Mouse (Mus musculus): ENCODE data around the gene Spi1. TPM values are rescaled to one million over a fixed set of nuclear protein-coding genes. Genes with fewer than 3 reads are reported as not detected.
"Not testable (repeated sequence)": the region's sequence is repeated elsewhere in the genome, so short reads cannot be mapped to it uniquely, and the experiment has no call there.

Spi1 gene
- polyA plus RNA-seq (2015; fragmentation: Nextera tagmentation; extraction: Ambion mirVana), result 1.7 and 1.9 TPM in 2 replicates

- ATAC-seq, result no peak
- WGBS, result 86% methylated on average over 13 of the region's 13 CpGs
- H3K9me3 ChIP-seq (ENCODE audit: control insufficient read depth, low read length), result no peaks in the 10 kb centered on the region
- H3K4me1 ChIP-seq (replicated peaks; ENCODE audit: control insufficient read depth, insufficient read depth, low read length), result peaks cover 8% of the 10 kb centered on the region
- no peak within 1 kb of the TSS for H3K4me2 ChIP-seq (ENCODE audit: low read length)
- H3K27ac ChIP-seq (ENCODE audit: low read length), result no peak within 1 kb of the TSS
- no peaks in the 10 kb centered on the region for H3K36me3 ChIP-seq (ENCODE audit: control insufficient read depth, insufficient read depth)
- no peak within 1 kb of the TSS for H3K9ac ChIP-seq (replicated peaks; ENCODE audit: low read depth, low read length)
- H3K27me3 ChIP-seq (replicated peaks; ENCODE audit: control insufficient read depth, insufficient read depth, low read length), result no peaks in the 10 kb centered on the region
- H3K4me3 ChIP-seq (replicated peaks; ENCODE audit: low read length), result no peak within 1 kb of the TSS
Observed at GRCm38 (mm10) chr2:91081775-91082695, at the start of gene Spi1. Gene Spi1 (plus strand): TSS chr2:91082390.

GRCm38 (mm10) chr2:91033000-91033399 lies 49.2 kb upstream of the Spi1 start:
- Histone ChIP-seq H3K27me3 (replicated peaks; ENCODE audit: control insufficient read depth, insufficient read depth, low read length) (no peaks in the 10 kb centered on the region), H3K36me3 (ENCODE audit: control insufficient read depth, insufficient read depth) (no peaks in the 10 kb centered on the region), H3K4me1 (replicated peaks; ENCODE audit: control insufficient read depth, insufficient read depth, low read length) (no peaks in the 10 kb centered on the region), H3K4me3 (replicated peaks; ENCODE audit: low read length) (no peak overlapping the region), H3K27ac (ENCODE audit: low read length) (no peak overlapping the region), H3K9me3 (ENCODE audit: control insufficient read depth, low read length) (no peaks in the 10 kb centered on the region), H3K4me2 (ENCODE audit: low read length) (no peak overlapping the region), H3K9ac (replicated peaks; ENCODE audit: low read depth, low read length) (no peak overlapping the region)
- no peak for ATAC-seq
- WGBS, result 22% methylated on average over 3 of the region's 3 CpGs

DNA sequence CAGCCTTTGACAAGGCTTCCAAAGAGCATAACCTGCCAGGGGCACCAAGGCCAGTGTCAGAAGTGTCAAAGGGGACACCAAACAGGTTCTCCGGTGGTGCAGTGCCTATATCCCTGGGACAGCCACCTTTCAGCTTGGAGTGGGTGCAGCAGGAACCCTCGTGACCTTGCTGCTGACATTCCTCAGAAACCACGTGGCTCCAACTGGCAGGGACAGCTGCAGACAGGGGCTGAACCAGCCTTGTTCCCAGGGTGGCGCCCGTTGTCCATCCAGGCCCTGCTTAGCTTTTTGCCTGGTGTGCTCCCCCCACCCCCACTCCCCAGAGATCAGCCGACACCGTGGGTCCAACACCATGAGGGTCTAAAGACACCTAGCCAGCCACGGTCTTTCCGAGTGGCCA lies 46.8 kb upstream of the Spi1 start, which contains the start of gene Rapsn:
Gene Rapsn (plus strand): TSS at position 236 of the 400 bp plus-strand sequence.
- no peak for ATAC-seq
- WGBS, result 79% methylated on average over 9 of the region's 9 CpGs

DNA sequence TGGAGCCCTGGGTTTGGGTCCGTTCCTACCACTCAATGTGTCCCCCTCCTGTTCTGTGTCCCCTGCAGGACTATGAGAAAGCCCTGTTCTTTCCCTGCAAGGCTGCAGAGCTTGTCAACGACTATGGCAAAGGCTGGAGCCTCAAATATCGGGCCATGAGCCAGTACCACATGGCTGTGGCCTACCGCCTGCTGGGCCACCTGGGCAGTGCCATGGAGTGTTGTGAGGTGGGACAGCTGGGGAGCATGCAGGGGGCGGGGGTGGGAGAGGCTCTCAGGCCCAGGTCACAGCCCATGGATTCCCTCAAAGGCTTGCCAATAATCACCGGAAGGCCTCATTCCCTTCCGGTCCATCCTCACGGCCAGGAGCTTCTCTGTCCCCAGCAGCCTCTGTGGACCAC lies 40.4 kb upstream of the Spi1 start:
- H3K4me2 ChIP-seq (ENCODE audit: low read length), result no peak overlapping the region
- H3K4me1 ChIP-seq (replicated peaks; ENCODE audit: control insufficient read depth, insufficient read depth, low read length), result no peaks in the 10 kb centered on the region
- 64% methylated on average over 8 of the region's 8 CpGs for WGBS
- H3K9ac ChIP-seq (replicated peaks; ENCODE audit: low read depth, low read length), result no peak overlapping the region
- H3K36me3 ChIP-seq (ENCODE audit: control insufficient read depth, insufficient read depth), result no peaks in the 10 kb centered on the region
- no peaks in the 10 kb centered on the region for H3K27me3 ChIP-seq (replicated peaks; ENCODE audit: control insufficient read depth, insufficient read depth, low read length)
- no peaks in the 10 kb centered on the region for H3K9me3 ChIP-seq (ENCODE audit: control insufficient read depth, low read length)
- ATAC-seq, result no peak
- H3K27ac ChIP-seq (ENCODE audit: low read length), result no peak overlapping the region
- no peak overlapping the region for H3K4me3 ChIP-seq (replicated peaks; ENCODE audit: low read length)

More for the DNA sequence above, 46.8 kb upstream of the Spi1 start, which contains the start of gene Rapsn:
- Histone ChIP-seq H3K4me3 (replicated peaks; ENCODE audit: low read length) (no peak within 1 kb of the TSS), H3K4me1 (replicated peaks; ENCODE audit: control insufficient read depth, insufficient read depth, low read length) (no peaks in the 10 kb centered on the region), H3K9ac (replicated peaks; ENCODE audit: low read depth, low read length) (no peak within 1 kb of the TSS), H3K27me3 (replicated peaks; ENCODE audit: control insufficient read depth, insufficient read depth, low read length) (no peaks in the 10 kb centered on the region), H3K9me3 (ENCODE audit: control insufficient read depth, low read length) (no peaks in the 10 kb centered on the region), H3K36me3 (ENCODE audit: control insufficient read depth, insufficient read depth) (no peaks in the 10 kb centered on the region), H3K27ac (ENCODE audit: low read length) (no peak within 1 kb of the TSS), H3K4me2 (ENCODE audit: low read length) (no peak within 1 kb of the TSS)

- Histone ChIP-seq H3K27me3 (replicated peaks; ENCODE audit: control insufficient read depth, insufficient read depth, low read length) (no peaks in the 10 kb centered on the region), H3K9ac (replicated peaks; ENCODE audit: low read depth, low read length) (no peak overlapping the region), H3K27ac (ENCODE audit: low read length) (no peak overlapping the region), H3K36me3 (ENCODE audit: control insufficient read depth, insufficient read depth) (no peaks in the 10 kb centered on the region), H3K4me2 (ENCODE audit: low read length) (no peak overlapping the region), H3K4me3 (replicated peaks; ENCODE audit: low read length) (no peak overlapping the region), H3K9me3 (ENCODE audit: control insufficient read depth, low read length) (no peaks in the 10 kb centered on the region), H3K4me1 (replicated peaks; ENCODE audit: control insufficient read depth, insufficient read depth, low read length) (no peaks in the 10 kb centered on the region)
- no peak for ATAC-seq
- 62% methylated on average over 21 of the region's 21 CpGs for WGBS
Observed at GRCm38 (mm10) chr2:91042651-91043398, 39.4 kb upstream of the Spi1 start.

DNA sequence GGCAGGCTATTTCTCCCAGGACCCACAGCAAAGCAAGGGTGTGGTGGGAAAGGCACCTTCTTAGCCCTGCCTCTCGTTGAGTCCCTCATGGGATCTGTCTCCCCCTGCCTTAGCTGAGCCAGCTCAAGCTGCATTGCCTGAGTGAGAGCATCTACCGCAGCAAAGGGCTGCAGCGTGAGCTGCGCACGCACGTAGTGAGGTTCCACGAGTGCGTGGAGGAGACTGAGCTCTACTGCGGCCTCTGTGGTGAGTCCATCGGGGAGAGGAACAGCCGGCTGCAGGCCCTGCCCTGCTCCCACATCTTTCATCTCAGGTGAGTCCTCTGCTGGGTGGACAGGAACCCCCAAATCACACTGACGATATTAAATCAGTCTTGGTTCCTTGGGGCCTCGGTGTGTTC lies 37.5 kb upstream of the Spi1 start:
- H3K9ac ChIP-seq (replicated peaks; ENCODE audit: low read depth, low read length), result no peak overlapping the region
- H3K27ac ChIP-seq (ENCODE audit: low read length), result no peak overlapping the region
- ATAC-seq, result no peak
- no peaks in the 10 kb centered on the region for H3K36me3 ChIP-seq (ENCODE audit: control insufficient read depth, insufficient read depth)
- H3K4me2 ChIP-seq (ENCODE audit: low read length), result no peak overlapping the region
- H3K27me3 ChIP-seq (replicated peaks; ENCODE audit: control insufficient read depth, insufficient read depth, low read length), result no peaks in the 10 kb centered on the region
- no peaks in the 10 kb centered on the region for H3K9me3 ChIP-seq (ENCODE audit: control insufficient read depth, low read length)
- H3K4me3 ChIP-seq (replicated peaks; ENCODE audit: low read length), result no peak overlapping the region
- 83% methylated on average over 13 of the region's 13 CpGs for WGBS
- no peaks in the 10 kb centered on the region for H3K4me1 ChIP-seq (replicated peaks; ENCODE audit: control insufficient read depth, insufficient read depth, low read length)

DNA sequence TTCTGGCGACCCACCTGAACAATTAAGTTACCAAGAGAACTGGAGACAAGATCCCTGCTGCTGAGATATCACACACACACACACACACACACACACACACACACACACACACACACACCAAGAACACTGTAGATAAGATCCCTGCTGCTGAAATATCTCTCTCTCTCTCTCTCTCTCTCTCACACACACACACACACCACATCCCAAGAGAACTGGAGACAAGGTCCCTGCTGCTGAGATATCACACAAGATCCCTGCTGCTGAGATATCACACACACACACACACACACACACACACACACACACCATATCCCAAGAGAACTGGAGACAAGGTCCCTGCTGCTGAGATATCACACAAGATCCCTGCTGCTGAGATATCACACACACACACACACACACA lies 36.4 kb upstream of the Spi1 start:
- not testable (repeated sequence) for H3K9ac ChIP-seq (replicated peaks; ENCODE audit: low read depth, low read length); H3K27me3 ChIP-seq (replicated peaks; ENCODE audit: control insufficient read depth, insufficient read depth, low read length); H3K4me3 ChIP-seq (replicated peaks; ENCODE audit: low read length); H3K27ac ChIP-seq (ENCODE audit: low read length); H3K4me1 ChIP-seq (replicated peaks; ENCODE audit: control insufficient read depth, insufficient read depth, low read length); H3K4me2 ChIP-seq (ENCODE audit: low read length); ATAC-seq; H3K9me3 ChIP-seq (ENCODE audit: control insufficient read depth, low read length); H3K36me3 ChIP-seq (ENCODE audit: control insufficient read depth, insufficient read depth)
- 80% methylated on average over 1 of the region's 1 CpGs for WGBS

DNA sequence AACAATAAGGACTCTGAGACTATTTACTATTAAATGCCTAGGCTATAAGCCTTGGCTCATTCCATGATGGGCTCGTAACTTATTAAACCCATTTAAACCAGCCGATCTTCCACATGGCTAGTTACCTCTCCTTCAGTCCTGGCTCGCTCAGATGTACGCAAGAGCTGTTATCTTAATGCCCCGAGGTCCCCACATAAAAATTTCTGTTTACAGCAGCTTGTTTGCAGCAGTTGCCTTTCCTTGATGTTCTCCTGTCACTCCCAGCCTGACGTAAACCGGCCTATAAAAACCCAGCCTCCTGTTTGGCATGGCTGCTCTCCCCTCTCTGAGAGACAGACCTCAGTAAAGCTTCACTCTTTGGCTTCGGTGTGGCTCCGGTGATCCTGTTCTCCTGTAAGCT lies 34.8 kb upstream of the Spi1 start:
- no peak overlapping the region for H3K27ac ChIP-seq (ENCODE audit: low read length)
- H3K36me3 ChIP-seq (ENCODE audit: control insufficient read depth, insufficient read depth), result no peaks in the 10 kb centered on the region
- 70% methylated on average over 9 of the region's 9 CpGs for WGBS
- H3K4me1 ChIP-seq (replicated peaks; ENCODE audit: control insufficient read depth, insufficient read depth, low read length), result no peaks in the 10 kb centered on the region
- no peaks in the 10 kb centered on the region for H3K9me3 ChIP-seq (ENCODE audit: control insufficient read depth, low read length)
- H3K27me3 ChIP-seq (replicated peaks; ENCODE audit: control insufficient read depth, insufficient read depth, low read length), result no peaks in the 10 kb centered on the region
- ATAC-seq, result no peak
- no peak overlapping the region for H3K4me2 ChIP-seq (ENCODE audit: low read length)
- no peak overlapping the region for H3K9ac ChIP-seq (replicated peaks; ENCODE audit: low read depth, low read length)
- no peak overlapping the region for H3K4me3 ChIP-seq (replicated peaks; ENCODE audit: low read length)

- no peak for ATAC-seq
- no peak overlapping the region for H3K27ac ChIP-seq (ENCODE audit: low read length)
- no peak overlapping the region for H3K4me2 ChIP-seq (ENCODE audit: low read length)
- H3K9ac ChIP-seq (replicated peaks; ENCODE audit: low read depth, low read length), result no peak overlapping the region
- H3K36me3 ChIP-seq (ENCODE audit: control insufficient read depth, insufficient read depth), result peaks cover 5% of the 10 kb centered on the region
- no peak overlapping the region for H3K4me3 ChIP-seq (replicated peaks; ENCODE audit: low read length)
- WGBS, result 86% methylated on average over 3 of the region's 3 CpGs
- H3K4me1 ChIP-seq (replicated peaks; ENCODE audit: control insufficient read depth, insufficient read depth, low read length), result peaks cover 14% of the 10 kb centered on the region
- no peaks in the 10 kb centered on the region for H3K9me3 ChIP-seq (ENCODE audit: control insufficient read depth, low read length)
- no peaks in the 10 kb centered on the region for H3K27me3 ChIP-seq (replicated peaks; ENCODE audit: control insufficient read depth, insufficient read depth, low read length)
Observed at GRCm38 (mm10) chr2:91051917-91052316, 30.3 kb upstream of the Spi1 start.
